Mouse (Mus musculus) right cerebral cortex, postnatal 10 days (tissue): Measurements from ENCODE around the gene Esrra.
"Not testable (repeated sequence)": the region's sequence is repeated elsewhere in the genome, so short reads cannot be mapped to it uniquely, and the experiment has no call there.

Experiments used
- DNase-seq, 2 experiments: peaks; one replicate each; pipeline ENCODE4 v3.0.0; 2021; ENCODE audit warnings: low spot score in 2 of 2

Gene Esrra

DNA sequence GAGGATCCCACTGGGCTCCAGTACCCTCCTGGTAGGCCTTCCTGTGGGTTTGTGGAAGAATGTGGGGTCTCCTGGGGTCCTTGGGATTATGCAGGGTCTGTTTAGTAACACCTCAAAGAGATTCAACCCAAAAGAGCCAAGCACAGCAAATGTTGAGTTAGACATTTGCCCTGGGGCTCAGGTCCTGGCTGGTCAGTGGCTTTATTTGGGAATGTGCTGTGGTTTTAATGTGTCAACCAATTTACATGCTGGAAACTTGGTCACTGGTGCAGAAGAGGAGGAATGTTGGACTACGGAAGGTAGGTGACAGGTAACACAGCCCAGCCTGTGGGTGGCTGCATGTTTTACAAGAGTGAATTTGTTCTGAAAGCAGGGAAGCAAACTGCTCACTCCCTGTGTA, 18.6 kb downstream of the Esrra start:
- no peak for DNase-seq

DNA sequence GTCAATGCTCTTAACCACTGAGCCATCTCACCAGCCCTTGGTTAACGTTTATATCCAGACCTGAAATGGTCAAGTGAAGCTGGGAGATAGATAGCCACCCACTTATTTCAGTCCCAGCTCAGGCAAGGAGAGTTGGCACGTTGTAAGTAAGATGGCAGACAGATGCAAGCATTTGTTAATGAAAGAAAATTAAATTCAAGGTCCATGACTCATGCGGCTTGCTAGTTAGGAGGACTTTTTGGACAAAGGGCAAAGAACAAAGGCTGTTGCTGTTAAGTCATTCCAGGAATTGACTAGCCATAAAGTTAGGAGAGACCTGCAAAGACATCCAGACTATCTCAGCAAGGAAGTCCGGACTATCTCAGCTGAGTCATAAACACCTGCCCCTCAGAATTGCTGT, 22.0 kb downstream of the Esrra start:
- no peak for DNase-seq

DNA sequence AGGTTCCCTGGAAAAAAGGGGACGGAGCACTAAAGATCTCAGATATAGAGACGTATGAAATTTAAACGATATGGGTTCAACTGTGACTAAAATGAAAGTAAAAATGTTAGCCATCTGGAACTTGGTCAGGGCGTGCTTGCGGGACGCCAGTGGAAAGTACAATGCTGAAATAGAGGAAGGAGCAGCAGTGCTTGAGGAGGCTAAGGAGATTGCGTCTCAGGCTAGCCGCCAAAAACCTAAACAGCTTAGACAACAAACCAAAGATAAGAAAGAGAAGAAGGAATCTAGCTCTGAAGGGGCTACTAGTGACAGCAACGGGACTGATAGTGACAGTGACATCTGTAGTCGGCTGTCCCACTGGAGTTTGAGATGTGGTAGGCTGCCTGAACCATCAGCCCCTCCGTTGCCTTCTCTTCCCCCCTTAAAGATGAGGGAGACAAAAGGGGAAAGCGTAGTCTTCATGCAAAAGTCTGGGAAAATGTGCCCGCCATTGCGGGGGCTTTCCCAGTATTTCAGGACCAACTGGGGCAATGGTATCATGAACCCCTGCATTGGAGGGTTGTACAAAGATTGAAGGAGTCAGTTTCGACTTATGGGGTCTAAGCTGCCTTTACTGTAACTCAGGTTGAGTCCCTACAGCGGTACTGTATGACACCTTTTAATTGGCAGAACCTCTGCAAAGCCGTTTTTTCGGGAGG, 25.9 kb downstream of the Esrra start:
- not testable (repeated sequence) for DNase-seq

DNA sequence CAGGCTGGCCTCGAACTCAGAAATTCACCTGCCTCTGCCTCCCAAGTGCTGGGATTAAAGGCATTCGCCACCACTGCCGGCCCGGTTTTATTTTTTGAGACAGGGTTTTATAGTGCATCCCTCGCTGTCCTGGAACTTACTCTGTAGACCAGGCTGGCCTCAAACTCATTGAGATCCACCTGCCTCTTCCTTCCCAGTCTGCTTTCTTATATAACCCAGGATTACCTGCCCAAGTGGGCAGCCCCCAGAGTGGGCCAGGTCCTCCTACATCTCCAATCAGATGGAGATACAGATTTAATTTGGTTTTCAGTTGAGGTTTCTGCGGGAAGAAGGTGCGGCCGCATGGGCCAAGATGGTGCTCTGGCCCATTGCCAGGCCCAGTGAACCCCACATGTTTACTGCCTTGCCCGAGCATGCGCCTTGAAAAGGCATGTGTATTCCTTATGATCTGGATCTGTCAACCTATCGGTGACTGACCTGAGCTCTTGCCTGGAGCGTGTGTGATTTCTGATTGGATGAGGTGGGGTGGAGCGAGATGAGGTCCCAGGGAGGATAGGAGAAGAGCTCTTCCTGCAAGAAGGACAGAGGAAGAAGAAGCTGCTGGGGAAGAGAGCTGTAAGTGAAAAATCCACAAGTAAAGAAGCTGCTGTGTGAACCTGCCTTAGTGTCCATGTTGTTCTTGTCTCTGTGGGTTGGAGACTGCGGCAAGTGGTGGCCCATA, 27.7 kb downstream of the Esrra start:
- DNase-seq = no peak

DNA sequence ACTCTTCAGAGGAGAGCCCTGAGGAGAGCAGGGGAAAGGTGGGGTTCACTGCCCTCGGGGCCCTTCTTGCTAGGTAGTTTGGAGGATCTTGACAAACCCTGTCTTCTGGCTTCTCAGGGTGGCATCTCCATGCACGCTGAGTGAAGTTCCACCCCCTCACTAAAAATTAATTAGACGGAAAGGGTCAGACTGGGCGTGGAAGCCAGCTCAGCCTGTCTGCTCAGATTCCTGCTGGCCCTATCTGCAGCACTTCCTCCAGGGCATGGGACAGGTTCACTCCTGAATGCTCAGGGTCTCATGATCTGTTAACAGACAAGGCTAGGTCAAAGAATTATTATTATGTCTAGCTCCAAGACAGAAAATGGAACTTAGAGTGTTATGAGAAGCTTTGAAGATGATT, 29.1 kb downstream of the Esrra start:
- no peak for DNase-seq

DNA sequence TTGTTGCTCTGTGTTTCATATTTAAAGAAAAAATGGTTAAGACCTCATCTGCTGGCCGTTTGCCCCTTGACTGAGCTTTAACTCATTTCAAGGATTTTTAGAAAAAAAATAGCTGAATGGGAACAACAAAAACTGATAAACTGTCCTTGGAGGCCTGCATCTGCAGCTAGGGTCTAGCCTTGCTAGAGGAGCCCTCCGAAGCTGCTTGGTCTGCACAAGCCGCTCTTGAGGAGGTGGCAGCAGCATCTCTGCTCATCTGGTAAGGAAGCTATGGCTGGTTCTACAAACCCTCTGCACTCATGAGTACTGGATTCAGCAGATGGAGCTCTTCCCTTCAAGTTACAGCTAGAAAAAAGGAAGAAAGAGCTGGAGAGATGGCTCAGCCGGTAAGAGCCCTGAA, 43.6 kb downstream of the Esrra start:
- DNase-seq = no peak

DNA sequence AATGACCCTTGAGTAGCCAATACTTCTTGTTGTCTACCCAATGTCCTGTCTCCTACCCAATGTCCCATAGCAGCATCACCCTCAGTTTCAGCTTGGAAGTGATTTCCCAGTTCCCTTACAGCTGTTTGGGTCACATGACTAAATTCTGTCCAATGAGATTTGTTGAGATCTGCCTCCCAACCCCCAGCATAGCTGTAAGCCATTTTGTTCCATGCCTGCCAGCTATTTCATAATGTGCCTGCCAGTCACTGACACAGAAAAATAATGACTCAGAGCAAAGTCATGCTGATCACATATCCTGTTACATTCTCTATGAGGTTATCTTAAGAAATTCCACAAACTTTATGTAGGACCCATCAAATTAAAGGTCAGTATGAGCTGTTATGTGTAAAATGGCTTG, 44.8 kb downstream of the Esrra start:
- no peak for DNase-seq

DNA sequence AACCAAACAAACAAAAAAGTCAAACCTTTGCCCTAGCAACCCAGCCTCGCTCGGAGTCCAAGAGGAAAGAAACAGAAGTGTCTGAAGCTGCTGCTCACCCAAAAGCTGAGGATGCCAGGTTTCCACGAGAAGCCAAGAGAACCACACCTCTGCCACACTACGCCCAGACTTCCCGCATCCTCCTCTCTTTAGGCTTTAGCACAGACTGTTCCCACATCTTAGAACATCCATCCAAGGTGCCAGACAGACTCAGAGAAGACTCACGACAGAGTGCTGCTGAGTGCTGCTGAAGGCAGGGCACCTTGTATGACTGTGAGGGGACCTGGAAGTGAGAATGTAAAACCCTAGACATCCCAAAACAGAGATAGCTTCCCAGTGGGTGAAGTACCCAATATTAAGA, 45.8 kb downstream of the Esrra start:
- DNase-seq = no peak

DNA sequence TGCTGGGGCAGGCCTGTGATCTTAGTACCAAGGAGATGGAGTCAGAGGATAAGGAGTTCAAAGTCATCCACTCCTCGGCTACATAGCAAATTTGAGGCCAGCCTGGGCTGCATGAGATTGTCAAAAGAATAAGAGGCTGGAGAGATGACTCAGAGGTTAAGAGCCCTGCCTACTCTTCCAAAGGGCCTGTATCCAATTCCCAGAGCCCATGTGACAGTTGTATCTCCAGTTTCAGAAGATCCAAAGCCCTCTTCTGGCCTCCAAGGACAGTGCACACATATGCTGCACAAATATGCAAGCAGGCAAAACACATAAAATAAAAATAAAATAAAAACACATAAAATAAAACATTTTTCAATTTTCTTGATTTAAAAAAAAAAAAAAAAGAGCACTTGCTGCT, 47.4 kb downstream of the Esrra start:
- no peak for DNase-seq

DNA sequence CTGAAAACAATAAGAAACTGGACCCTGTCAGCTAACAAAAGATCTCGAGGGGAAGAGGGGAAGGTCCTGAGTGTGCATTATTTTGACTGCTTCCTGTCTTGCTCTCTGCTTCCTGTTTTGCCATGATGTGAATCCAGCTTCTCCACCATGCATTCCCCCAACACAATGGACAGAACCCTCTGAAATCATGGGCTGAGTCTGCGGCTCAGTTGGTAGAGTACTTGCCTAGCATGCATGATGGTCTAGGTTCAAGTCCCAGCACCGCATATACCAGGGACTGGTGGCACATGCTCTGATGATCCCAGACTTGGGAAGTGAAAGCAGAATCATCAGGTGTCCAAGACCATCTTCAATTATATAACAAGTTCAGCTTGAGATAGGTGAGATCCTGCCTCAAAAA, 48.9 kb downstream of the Esrra start:
- no peak for DNase-seq

DNA sequence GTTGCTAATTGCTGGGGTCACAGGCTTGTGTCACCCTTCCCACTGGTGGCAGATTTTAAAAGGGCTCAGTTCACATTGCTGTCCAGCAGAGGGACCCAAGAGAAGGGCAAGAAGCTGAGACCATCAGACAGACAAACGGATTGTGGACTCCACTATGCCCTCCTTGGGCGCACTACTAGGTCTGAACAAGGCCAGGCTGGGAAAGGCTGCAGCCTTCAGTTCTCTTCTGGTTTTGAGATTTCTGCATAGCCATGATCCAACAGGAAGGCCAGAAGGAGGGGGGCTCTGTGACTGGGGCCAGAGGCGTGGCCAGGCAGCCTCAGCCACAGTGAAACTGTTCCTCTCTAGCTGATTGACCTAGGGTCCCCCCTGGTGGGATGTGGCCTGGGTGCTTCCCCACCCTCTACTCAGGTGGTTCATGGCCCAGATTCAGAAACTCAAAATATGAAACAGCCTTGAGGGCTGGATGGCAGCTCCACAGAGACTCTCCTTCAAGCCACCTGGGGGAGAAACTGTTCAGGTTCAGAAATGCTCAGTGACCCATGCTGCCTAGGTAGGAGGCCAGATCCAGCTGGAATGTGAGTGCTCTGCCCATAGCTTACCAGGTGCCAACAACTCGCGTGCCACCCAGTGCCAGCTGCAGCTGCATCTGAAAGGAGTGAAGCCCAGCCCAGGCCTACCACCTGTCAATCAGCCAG, 49.9 kb downstream of the Esrra start:
- no peak for DNase-seq

DNA sequence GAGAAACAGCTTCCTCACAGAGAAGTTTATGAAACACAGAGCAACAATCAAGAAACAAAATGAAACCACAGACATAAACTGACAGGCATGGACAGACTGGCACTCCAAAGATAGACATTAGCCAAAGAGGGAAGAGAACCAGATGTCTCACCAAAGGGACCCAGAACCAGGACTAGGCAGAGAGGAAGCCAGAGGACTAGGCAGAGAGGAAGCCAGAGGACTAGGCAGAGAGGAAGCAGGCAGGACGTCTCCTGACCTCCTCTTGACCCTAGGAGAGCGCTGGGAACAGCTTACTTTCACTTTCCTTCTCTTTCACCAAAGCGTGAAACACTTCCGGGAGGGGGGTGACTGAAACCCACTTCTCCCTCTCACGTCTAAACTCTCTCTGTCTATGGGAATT, 52.3 kb downstream of the Esrra start:
- peak in 1 of 2 experiments; percentile 53 for DNase-seq

DNA sequence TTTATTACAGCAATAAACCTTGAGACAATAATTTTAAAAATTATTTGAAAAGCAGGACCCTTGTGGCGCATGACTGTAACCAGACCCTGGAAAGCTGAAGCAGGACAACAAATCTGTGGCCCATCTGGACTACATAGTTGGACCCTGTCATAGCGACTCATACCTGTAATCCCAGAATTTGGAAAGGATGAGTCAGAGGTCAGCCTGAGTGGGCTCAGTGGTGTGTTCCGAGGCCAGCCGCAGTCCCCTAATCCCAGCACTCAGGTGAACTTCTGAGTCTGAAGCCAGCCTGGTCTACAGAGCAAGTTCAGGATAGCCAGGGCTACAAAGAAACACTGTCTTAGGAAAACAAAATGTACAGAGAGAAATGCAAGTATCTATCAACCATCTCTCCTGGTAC, 60.2 kb downstream of the Esrra start:
- DNase-seq = no peak
